Mouse (Mus musculus) cortical plate, adult 2 months (tissue): ENCODE measurements around the gene Ppp2r5c. TPM values are rescaled to one million over a fixed set of nuclear protein-coding genes. Genes with fewer than 3 reads are reported as not detected.

Experiments used
- H3K27ac ChIP-seq: fragments of 200-500 bp; 2 replicates; pipeline ENCODE4 v1.5.1; 2012; ENCODE audit warnings: low read length, control low read depth, inconsistent platforms; ENCODE audit not compliant: insufficient read depth
- H3K4me1 ChIP-seq: fragments of 200-500 bp; 2 replicates; pipeline ENCODE4 v1.6.1; 2011; ENCODE audit warnings: low read length; ENCODE audit not compliant: control insufficient read depth, insufficient read depth
- H3K4me3 ChIP-seq: fragments of 200-500 bp; 2 replicates; pipeline ENCODE4 v1.5.1; 2011; ENCODE audit warnings: mild to moderate bottlenecking, low read length, control low read depth; ENCODE audit not compliant: insufficient read depth
- CTCF ChIP-seq: fragments of 200-500 bp; IDR thresholded peaks from 2 replicates; pipeline ENCODE4 v1.5.1; 2011; ENCODE audit warnings: mild to moderate bottlenecking, control low read depth, low read length; ENCODE audit not compliant: insufficient read depth; ENCODE audit errors: extremely low read depth
- POLR2A ChIP-seq: fragments of 200-500 bp; IDR thresholded peaks from 2 replicates; pipeline ENCODE4 v1.6.1; 2011; ENCODE audit warnings: mild to moderate bottlenecking, low read length, control low read depth; ENCODE audit not compliant: insufficient read depth; ENCODE audit errors: extremely low read depth
- polyA plus RNA-seq: library from polyadenylated mRNA; depleted of rRNA; stranded (reverse); fragments of >200 nt; gene quantifications from 2 replicates; pipeline ENCODE4 v1.2.3, GENCODE M21; 2012

Gene Ppp2r5c
- polyA plus RNA-seq, 1 experiment, result 193 TPM

DNA sequence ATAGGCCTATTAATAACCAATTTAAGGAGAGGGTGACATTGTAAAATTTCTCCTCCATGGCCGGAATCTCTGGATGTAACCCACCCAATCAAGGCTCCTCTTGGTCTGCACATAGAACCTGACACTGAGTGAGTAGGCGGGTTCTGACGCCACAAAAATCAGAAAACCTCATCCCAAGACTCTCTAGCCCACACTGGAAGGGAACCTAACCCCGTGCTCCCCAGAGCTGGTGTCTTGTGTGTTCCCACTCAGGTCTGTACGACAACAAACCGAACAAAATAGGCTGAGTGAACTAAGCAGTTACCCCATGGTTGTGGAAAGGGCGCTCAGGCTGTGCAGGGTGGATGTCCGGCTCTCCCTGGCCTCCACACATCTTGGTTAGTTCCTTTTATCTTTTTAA lies 48.3 kb downstream of the Ppp2r5c start:
- H3K27ac ChIP-seq, result no peak overlapping the region
- peaks cover 9% of the 10 kb centered on the region for H3K4me1 ChIP-seq
- no peak for TF ChIP-seq CTCF
- no peak for TF ChIP-seq POLR2A
- H3K4me3 ChIP-seq, result no peak overlapping the region

DNA sequence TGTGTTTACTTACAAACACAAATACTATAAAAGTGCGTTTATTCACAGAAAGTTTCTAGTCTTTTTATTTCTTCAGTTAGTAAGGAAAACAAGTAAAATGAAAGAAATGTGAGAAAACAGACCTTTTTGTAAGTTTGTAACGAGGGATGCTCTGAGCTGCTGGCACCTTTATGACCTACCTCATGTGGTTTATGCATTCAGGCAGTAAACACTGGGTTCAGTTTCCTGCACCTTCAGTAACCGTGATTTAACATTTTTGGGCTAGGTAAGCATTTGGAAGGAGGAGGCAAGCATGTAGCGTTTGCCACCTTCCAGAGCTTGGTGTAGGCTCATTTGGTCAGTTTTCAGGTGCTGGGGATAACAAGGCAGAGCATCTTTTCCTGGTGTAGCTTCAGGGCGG lies 49.1 kb downstream of the Ppp2r5c start:
- TF ChIP-seq POLR2A (no peak), CTCF (no peak)
- Histone ChIP-seq H3K27ac (no peak overlapping the region), H3K4me3 (no peak overlapping the region), H3K4me1 (peaks cover 9% of the 10 kb centered on the region)

DNA sequence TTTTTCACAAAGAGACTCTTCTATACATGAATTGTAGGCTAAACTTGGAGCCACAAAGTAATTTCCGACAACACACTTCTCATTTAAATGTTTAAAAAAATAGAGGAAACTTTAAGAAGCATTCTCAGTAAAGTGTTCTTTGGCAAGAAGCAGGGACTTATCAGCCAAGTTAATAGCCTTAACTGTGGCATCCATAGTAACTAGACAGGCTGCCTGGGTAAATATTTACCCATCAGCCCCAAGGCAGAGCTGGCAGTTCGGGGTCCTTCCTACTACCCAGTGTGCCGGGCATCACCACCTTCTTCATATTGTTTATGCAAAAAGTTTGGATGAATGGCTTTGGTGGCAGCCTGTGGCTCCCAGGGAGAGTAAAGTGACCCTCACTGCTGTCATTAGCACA lies 50.1 kb downstream of the Ppp2r5c start:
- no peak for TF ChIP-seq POLR2A
- no peak for TF ChIP-seq CTCF
- no peak overlapping the region for H3K4me3 ChIP-seq
- no peak overlapping the region for H3K27ac ChIP-seq
- peaks cover 10% of the 10 kb centered on the region for H3K4me1 ChIP-seq

DNA sequence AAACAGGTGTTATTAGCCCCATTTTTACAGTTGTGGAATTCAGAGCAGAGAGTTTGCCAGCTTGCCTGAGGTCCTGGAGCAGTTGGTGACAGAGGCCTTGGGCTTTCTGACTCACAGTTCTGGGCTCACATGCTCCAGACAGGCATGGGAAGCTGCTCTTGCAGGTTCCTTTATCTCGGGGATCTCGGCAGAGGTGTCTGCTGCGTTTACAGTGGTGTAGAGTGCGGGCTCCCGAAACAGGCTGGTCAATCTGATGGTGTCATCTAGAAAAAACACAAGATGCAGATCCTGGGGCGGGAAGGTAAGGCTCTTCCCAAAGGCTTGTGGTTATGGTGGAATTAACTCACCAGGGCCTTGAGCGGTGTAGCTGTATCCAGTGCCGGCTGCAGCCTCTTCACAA lies 50.6 kb downstream of the Ppp2r5c start:
- Histone ChIP-seq H3K4me3 (no peak overlapping the region), H3K27ac (no peak overlapping the region), H3K4me1 (peaks cover 10% of the 10 kb centered on the region)
- TF ChIP-seq POLR2A (no peak), CTCF (no peak)

DNA sequence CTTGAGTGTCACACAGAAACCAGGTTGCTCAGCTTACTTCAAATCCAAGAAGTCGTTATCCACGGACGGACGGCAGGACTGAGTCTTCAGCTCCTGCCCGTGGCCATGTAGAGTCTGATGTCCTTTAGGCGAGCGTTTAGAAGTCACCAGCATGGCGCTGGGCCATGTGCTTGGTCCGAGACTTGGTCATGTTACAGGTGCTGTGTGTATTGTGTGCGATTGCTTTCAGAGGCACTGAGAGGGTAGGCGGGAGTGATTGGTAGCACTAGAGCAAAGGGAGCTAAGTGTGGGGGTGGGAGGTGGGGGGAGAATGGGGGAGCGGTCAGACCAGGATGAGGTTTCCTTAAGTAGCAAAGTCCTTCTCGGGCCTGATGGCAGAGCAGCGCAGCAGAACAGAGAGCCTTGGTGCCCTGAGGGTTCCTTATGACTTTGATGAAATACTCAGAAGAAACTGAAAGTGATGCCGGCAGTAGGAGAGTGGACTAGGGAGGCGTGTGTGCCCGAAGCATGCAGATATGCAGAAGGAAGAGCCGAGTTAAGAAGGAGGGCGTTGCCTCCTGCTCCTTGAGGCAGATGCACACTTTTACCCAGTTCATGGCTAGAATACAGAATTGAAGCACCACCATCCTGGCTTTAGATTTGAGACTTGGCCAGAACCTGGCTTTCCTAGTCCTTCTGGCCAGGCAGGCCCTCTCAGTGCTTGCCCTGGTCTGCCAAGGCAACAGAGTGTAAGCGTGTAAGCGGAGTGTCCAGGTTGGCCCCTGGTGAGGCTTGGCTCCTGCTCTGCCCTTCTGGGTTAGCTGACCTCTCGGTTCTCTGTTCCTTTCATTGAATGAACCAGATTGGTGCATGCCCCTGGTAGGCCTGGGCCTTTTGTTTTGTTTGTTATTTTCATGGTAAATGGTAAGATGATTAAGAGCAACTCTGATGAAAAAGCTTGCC lies 51.6 kb downstream of the Ppp2r5c start:
- Histone ChIP-seq H3K4me3 (no peak overlapping the region), H3K4me1 (peaks cover 12% of the 10 kb centered on the region), H3K27ac (peak overlapping the region; percentile 70)
- no peak for TF ChIP-seq POLR2A
- no peak for TF ChIP-seq CTCF

DNA sequence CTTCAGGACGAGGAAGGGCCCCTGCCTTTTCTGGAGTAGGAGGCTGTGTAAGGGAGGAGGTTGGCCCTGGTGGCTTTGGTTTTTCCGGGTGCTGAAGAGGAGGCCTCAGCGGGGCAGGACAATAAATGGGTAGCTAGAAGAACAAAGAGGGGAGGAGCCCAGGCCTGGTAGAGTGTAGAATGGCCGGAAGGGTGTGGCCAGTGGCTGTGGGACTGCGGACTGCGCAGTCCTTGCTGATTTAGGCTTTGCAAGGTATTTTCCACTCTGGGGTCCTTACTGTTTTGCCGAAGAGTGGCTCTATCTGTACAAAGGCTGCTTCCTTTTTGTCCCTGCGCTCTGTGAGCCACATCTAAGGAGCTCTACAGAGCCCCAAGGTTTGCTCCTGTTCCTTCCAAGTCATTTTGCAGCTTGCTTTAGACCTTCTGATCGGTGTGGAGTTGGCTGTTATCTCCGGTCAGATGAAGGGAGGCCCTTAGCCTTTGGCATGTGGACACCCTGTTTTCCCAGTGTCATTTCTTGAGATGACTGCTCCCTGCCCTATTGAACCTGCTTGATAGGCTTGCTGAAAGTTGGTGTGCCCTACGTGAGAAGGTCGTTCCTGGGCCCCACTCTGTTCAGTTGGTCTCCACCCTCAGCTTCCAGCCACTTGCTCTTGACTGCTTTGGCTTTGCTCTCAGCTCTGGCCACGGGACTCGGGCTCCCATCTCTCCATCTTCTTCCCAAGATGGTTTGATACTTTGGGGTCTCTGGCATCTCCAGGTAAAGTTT lies 52.5 kb downstream of the Ppp2r5c start:
- peaks cover 12% of the 10 kb centered on the region for H3K4me1 ChIP-seq
- H3K4me3 ChIP-seq, result no peak overlapping the region
- H3K27ac ChIP-seq, result peak overlapping the region; percentile 70; the same call in 1 of the 2 replicates
- TF ChIP-seq CTCF (no peak), POLR2A (no peak)

DNA sequence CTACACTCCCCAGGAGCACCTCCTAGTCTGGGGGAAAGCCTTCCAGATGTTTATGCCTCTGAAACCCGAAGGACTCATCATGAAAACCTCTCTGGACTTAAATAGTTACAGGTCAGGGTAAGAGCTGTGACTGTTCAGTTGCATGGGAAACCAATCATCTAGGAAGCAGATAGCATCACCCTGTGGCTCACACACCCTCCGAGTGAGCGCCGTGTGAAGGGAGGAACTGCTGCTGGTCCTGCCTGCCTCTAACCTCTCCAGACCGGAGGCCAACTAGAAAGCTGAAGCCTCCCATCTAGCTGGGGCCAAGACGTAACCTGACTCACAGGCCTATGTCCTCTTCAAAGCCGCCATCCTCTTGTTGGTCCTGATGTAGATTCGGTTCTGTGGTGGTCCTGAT lies 53.2 kb downstream of the Ppp2r5c start:
- H3K27ac ChIP-seq, result no peak overlapping the region

DNA sequence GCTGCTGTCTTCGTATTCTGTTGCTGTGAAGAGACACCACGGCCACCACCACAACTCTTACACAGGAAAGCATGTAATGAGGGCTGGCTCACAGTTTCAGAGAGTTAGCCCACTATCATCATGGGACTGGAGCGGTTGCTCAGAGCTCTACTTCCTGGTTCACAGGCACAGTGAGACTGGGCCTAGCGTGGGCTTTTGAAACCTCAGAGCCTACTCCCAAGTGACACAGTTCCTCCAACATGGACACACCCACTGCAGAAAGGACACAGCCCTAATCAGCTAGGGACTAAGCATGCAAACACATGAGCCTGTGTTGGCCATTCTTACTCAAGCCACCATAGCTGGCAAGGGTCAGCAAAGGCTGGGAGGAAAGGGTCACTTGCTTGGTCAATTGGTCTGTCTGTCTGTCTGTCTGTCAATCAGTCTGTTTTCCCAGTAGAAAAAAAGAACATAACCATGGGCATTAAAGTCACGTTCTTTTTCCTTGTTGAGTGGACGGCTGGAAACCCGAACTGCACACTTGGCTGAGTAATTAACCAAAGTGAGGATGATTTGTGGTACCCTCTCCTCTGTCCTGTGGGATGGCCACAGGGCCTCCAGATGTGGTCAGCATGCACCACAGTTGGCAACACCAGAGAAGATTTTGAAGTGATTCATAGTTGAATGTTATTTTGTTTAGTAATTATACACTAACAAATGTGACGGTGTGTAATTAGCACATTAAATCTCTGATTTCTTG lies 56.7 kb downstream of the Ppp2r5c start:
- TF ChIP-seq POLR2A (no peak), CTCF (no peak)
- Histone ChIP-seq H3K27ac (no peak overlapping the region), H3K4me3 (no peak overlapping the region), H3K4me1 (peaks cover 8% of the 10 kb centered on the region)

More for the DNA sequence above, 53.2 kb downstream of the Ppp2r5c start:
- Histone ChIP-seq H3K4me3 (no peak overlapping the region), H3K4me1 (peaks cover 12% of the 10 kb centered on the region)
- no peak for TF ChIP-seq POLR2A
- no peak for TF ChIP-seq CTCF

DNA sequence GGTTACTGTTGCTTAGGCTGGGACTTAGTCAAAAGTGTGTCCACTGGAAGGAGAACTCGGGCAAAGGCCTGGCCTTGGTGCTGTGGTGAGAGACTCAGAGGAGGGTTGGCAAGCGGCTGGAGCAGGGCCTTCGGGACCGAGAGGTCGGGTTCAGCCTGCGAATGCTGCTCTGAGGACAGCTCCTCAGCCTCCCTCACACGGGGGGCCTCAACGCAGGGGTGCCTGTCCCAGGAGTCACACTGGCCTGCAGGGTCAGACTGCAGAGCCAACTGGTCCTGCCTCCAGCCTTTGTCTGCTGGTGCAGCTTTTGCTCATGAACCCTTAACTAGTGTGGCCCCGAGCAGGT lies 57.2 kb downstream of the Ppp2r5c start:
- H3K4me1 ChIP-seq, result peaks cover 7% of the 10 kb centered on the region
- H3K27ac ChIP-seq, result no peak overlapping the region
- TF ChIP-seq POLR2A (no peak), CTCF (no peak)
- H3K4me3 ChIP-seq, result no peak overlapping the region

DNA sequence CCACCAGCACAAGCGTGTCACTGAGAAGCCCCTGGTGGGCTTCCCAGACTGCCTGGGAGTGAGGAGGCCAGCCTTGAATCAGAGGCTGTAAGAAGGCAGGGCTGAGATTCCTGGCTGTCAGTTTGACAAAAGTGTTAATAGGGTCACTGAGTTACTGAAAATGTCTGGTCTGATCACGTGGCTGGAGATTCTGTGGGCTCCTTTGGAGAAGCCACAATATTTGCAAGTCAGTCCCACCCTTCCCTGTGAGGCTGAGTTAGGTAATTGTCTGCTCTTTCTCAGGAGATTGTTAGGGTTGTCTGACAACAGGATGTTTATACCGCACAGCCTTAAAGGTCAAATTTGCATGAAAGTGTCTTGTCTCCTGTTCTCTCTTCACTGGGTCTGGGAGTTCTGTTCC lies 57.9 kb downstream of the Ppp2r5c start:
- H3K4me1 ChIP-seq, result peaks cover 9% of the 10 kb centered on the region
- TF ChIP-seq CTCF, result no peak
- no peak for TF ChIP-seq POLR2A
- no peak overlapping the region for H3K4me3 ChIP-seq
- H3K27ac ChIP-seq, result no peak overlapping the region
